Mouse (Mus musculus) CH12.LX (cell line): ENCODE measurements around the gene Afdn.

Experiments used
- CTCF ChIP-seq, 2 experiments: IDR thresholded peaks in 1 of 2; conservative IDR thresholded peaks in 1 of 2; 2 replicates each; pipeline ENCODE4 v1.5.1; 2011 to 2012; ENCODE audit warnings: low read depth in 2 of 2, low read length in 2 of 2, improper control_type of control experiment in 1 of 2, inconsistent platforms in 1 of 2, mild to moderate bottlenecking in 1 of 2, moderate library complexity in 1 of 2
- E2F4 ChIP-seq: IDR thresholded peaks from 2 replicates; pipeline ENCODE4 v1.6.1; 2011; ENCODE audit warnings: low read depth, low read length, improper control_type of control experiment; ENCODE audit not compliant: insufficient replicate concordance
- GABPA ChIP-seq: IDR thresholded peaks from 2 replicates; pipeline ENCODE4 v1.6.1; 2012; ENCODE audit warnings: low read depth, low read length, improper control_type of control experiment, inconsistent platforms; ENCODE audit not compliant: insufficient replicate concordance
- HCFC1 ChIP-seq: IDR thresholded peaks from 2 replicates; pipeline ENCODE4 v1.6.1; 2012; ENCODE audit warnings: low read depth, mild to moderate bottlenecking, inconsistent platforms, low read length, improper control_type of control experiment
- JUND ChIP-seq: conservative IDR thresholded peaks from 2 replicates; pipeline ENCODE4 v1.6.1; 2011; ENCODE audit warnings: low read depth, low read length, improper control_type of control experiment
- MAX ChIP-seq: IDR thresholded peaks from 2 replicates; pipeline ENCODE4 v1.6.1; 2011; ENCODE audit warnings: low read length, improper control_type of control experiment
- MXI1 ChIP-seq: IDR thresholded peaks from 2 replicates; pipeline ENCODE4 v1.6.1; 2011; ENCODE audit warnings: mild to moderate bottlenecking, low read depth, low read length, improper control_type of control experiment
- NELFE ChIP-seq: IDR thresholded peaks from 2 replicates; pipeline ENCODE4 v1.6.1; 2011; ENCODE audit warnings: low read depth, low read length, improper control_type of control experiment
- POLR2A ChIP-seq: IDR thresholded peaks from 2 replicates; pipeline ENCODE4 v1.6.1; 2011; ENCODE audit warnings: low read depth, mild to moderate bottlenecking, improper control_type of control experiment, low read length
- RCOR1 ChIP-seq: conservative IDR thresholded peaks from 2 replicates; pipeline ENCODE4 v1.6.1; 2012; ENCODE audit warnings: low read depth, mild to moderate bottlenecking, inconsistent platforms, low read length, improper control_type of control experiment
- USF1 ChIP-seq: IDR thresholded peaks from 2 replicates; pipeline ENCODE4 v1.6.1; 2014; ENCODE audit warnings: low read depth, mild to moderate bottlenecking, inconsistent platforms, low read length, improper control_type of control experiment
- ZC3H11A ChIP-seq: IDR thresholded peaks from 2 replicates; pipeline ENCODE4 v1.6.1; 2012; ENCODE audit warnings: low read depth, mild to moderate bottlenecking, inconsistent platforms, low read length, improper control_type of control experiment

DNA sequence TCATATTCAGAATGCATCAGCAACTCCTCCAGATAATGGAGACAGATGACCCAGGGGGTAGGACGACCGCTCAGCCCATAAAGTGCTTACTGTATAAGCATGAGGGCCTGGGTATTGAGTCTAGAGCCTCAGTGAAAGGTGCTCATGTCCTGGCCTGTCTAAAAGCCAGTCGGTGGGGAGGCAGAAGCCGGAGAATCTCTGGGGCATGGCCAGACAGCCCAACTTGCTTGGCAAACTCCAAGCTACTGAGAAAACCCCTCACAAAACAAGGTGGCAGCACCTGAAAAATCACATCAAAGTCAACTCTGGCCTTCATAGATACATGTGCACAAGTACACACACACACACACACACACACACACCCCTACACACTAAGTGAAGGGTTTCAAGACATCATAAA lies 11.3 kb upstream of the Afdn start:
- TF ChIP-seq MXI1 (no peak), HCFC1 (no peak), POLR2A (no peak), NELFE (no peak), CTCF (conservative IDR thresholded peaks at IDR 0.05 in 1 of 2, IDR thresholded peaks at IDR 0.05 in 1 of 2; ENCODE audit: low read depth in 2 of 2, low read length in 2 of 2) (no peak), JUND (no peak), MAX (no peak), USF1 (no peak), ZC3H11A (no peak), RCOR1 (no peak), GABPA (no peak), E2F4 (no peak)
